Mouse (Mus musculus): ENCODE data around the gene Arid3a. TPM values are rescaled to one million over a fixed set of nuclear protein-coding genes. Genes with fewer than 3 reads are reported as not detected.

Arid3a gene
- polyA plus RNA-seq, 1 experiment: 12.5 TPM

GRCm38 (mm10) chr10:79969124-79969568 is 42.3 kb downstream of the Arid3a start:
- TF ChIP-seq POLR2A (IDR thresholded peaks at IDR 0.05; ENCODE audit: control insufficient read depth, extremely low read depth, insufficient read depth, low read length, poor library complexity) (no peak), CTCF (IDR thresholded peaks at IDR 0.05; ENCODE audit: borderline replicate concordance, control insufficient read depth, extremely low read depth, insufficient read depth, low read length, poor library complexity) (no peak)
- 75% methylated on average over 3 of the region's 3 CpGs for WGBS
- no peaks in the 10 kb centered on the region for H3K4me1 ChIP-seq (replicated peaks; ENCODE audit: control insufficient read depth, insufficient read depth, low read length)
- H3K36me3 ChIP-seq (ENCODE audit: control insufficient read depth, insufficient read depth, low read length): peaks cover 5% of the 10 kb centered on the region; the same call in 1 of the 2 replicates
- H3K4me3 ChIP-seq (ENCODE audit: control insufficient read depth, insufficient read depth, low read length): no peak overlapping the region
- DNase-seq: no peak
- peaks cover 8% of the 10 kb centered on the region; the same call in 1 of the 2 replicates for H3K27me3 ChIP-seq (ENCODE audit: control insufficient read depth, insufficient read depth, low read length)
- no peak overlapping the region for H3K27ac ChIP-seq (ENCODE audit: control insufficient read depth, insufficient read depth, low read length)

GRCm38 (mm10) chr10:79970415-79971182 is 43.8 kb downstream of the Arid3a start, which contains the start of gene Grin3b:
Grin3b (plus strand) TSS chr10:79970715.
- Histone ChIP-seq H3K4me1 (replicated peaks; ENCODE audit: control insufficient read depth, insufficient read depth, low read length) (no peaks in the 10 kb centered on the region), H3K27me3 (ENCODE audit: control insufficient read depth, insufficient read depth, low read length) (peaks cover 8% of the 10 kb centered on the region; the same call in 1 of the 2 replicates), H3K36me3 (ENCODE audit: control insufficient read depth, insufficient read depth, low read length) (0 out of 2 replicates have a peak, but pooled peaks cover 6% of the 10 kb centered on the region), H3K4me3 (ENCODE audit: control insufficient read depth, insufficient read depth, low read length) (no peak within 1 kb of the TSS), H3K27ac (ENCODE audit: control insufficient read depth, insufficient read depth, low read length) (no peak within 1 kb of the TSS)
- DNase-seq: no peak
- WGBS: 10% methylated on average over 47 of the region's 47 CpGs
- TF ChIP-seq POLR2A (IDR thresholded peaks at IDR 0.05; ENCODE audit: control insufficient read depth, extremely low read depth, insufficient read depth, low read length, poor library complexity) (no peak), CTCF (IDR thresholded peaks at IDR 0.05; ENCODE audit: borderline replicate concordance, control insufficient read depth, extremely low read depth, insufficient read depth, low read length, poor library complexity) (no peak)

GRCm38 (mm10) chr10:79971183-79971497 is 44.3 kb downstream of the Arid3a start:
- Histone ChIP-seq H3K4me1 (replicated peaks; ENCODE audit: control insufficient read depth, insufficient read depth, low read length) (no peaks in the 10 kb centered on the region), H3K4me3 (ENCODE audit: control insufficient read depth, insufficient read depth, low read length) (no peak overlapping the region), H3K27ac (ENCODE audit: control insufficient read depth, insufficient read depth, low read length) (no peak overlapping the region), H3K36me3 (ENCODE audit: control insufficient read depth, insufficient read depth, low read length) (0 out of 2 replicates have a peak, but pooled peaks cover 8% of the 10 kb centered on the region), H3K27me3 (ENCODE audit: control insufficient read depth, insufficient read depth, low read length) (peaks cover 8% of the 10 kb centered on the region; the same call in 1 of the 2 replicates)
- no peak for TF ChIP-seq POLR2A (IDR thresholded peaks at IDR 0.05; ENCODE audit: control insufficient read depth, extremely low read depth, insufficient read depth, low read length, poor library complexity)
- TF ChIP-seq CTCF (IDR thresholded peaks at IDR 0.05; ENCODE audit: borderline replicate concordance, control insufficient read depth, extremely low read depth, insufficient read depth, low read length, poor library complexity): no peak
- WGBS: 15% methylated on average over 21 of the region's 21 CpGs
- no peak for DNase-seq

GRCm38 (mm10) chr10:79972831-79973230 is 46.0 kb downstream of the Arid3a start:
- H3K36me3 ChIP-seq (ENCODE audit: control insufficient read depth, insufficient read depth, low read length): peaks cover 21% of the 10 kb centered on the region
- 79% methylated on average over 14 of the region's 14 CpGs for WGBS
- DNase-seq: no peak

GRCm38 (mm10) chr10:79974087-79974486 is 47.2 kb downstream of the Arid3a start:
- H3K4me3 ChIP-seq (ENCODE audit: control insufficient read depth, insufficient read depth, low read length): no peak overlapping the region
- H3K27me3 ChIP-seq (ENCODE audit: control insufficient read depth, insufficient read depth, low read length): peaks cover 8% of the 10 kb centered on the region; the same call in 1 of the 2 replicates
- H3K27ac ChIP-seq (ENCODE audit: control insufficient read depth, insufficient read depth, low read length): no peak overlapping the region
- 94% methylated on average over 21 of the region's 21 CpGs for WGBS
- no peak for DNase-seq
- H3K36me3 ChIP-seq (ENCODE audit: control insufficient read depth, insufficient read depth, low read length): peaks cover 28% of the 10 kb centered on the region
- no peaks in the 10 kb centered on the region for H3K4me1 ChIP-seq (replicated peaks; ENCODE audit: control insufficient read depth, insufficient read depth, low read length)
- no peak for TF ChIP-seq POLR2A (IDR thresholded peaks at IDR 0.05; ENCODE audit: control insufficient read depth, extremely low read depth, insufficient read depth, low read length, poor library complexity)
- TF ChIP-seq CTCF (IDR thresholded peaks at IDR 0.05; ENCODE audit: borderline replicate concordance, control insufficient read depth, extremely low read depth, insufficient read depth, low read length, poor library complexity): no peak

More at GRCm38 (mm10) chr10:79972831-79973230, 46.0 kb downstream of the Arid3a start:
- no peak overlapping the region for H3K4me3 ChIP-seq (ENCODE audit: control insufficient read depth, insufficient read depth, low read length)
- no peaks in the 10 kb centered on the region for H3K4me1 ChIP-seq (replicated peaks; ENCODE audit: control insufficient read depth, insufficient read depth, low read length)
- peaks cover 8% of the 10 kb centered on the region; the same call in 1 of the 2 replicates for H3K27me3 ChIP-seq (ENCODE audit: control insufficient read depth, insufficient read depth, low read length)
- TF ChIP-seq POLR2A (IDR thresholded peaks at IDR 0.05; ENCODE audit: control insufficient read depth, extremely low read depth, insufficient read depth, low read length, poor library complexity) (no peak), CTCF (IDR thresholded peaks at IDR 0.05; ENCODE audit: borderline replicate concordance, control insufficient read depth, extremely low read depth, insufficient read depth, low read length, poor library complexity) (no peak)
- no peak overlapping the region for H3K27ac ChIP-seq (ENCODE audit: control insufficient read depth, insufficient read depth, low read length)

GRCm38 (mm10) chr10:79974668-79975067 is 47.8 kb downstream of the Arid3a start:
- WGBS: 74% methylated on average over 8 of the region's 8 CpGs
- no peak overlapping the region for H3K4me3 ChIP-seq (ENCODE audit: control insufficient read depth, insufficient read depth, low read length)

More at GRCm38 (mm10) chr10:79974668-79975067, 47.8 kb downstream of the Arid3a start:
- Histone ChIP-seq H3K4me1 (replicated peaks; ENCODE audit: control insufficient read depth, insufficient read depth, low read length) (no peaks in the 10 kb centered on the region), H3K27ac (ENCODE audit: control insufficient read depth, insufficient read depth, low read length) (no peak overlapping the region), H3K27me3 (ENCODE audit: control insufficient read depth, insufficient read depth, low read length) (peaks cover 8% of the 10 kb centered on the region; the same call in 1 of the 2 replicates), H3K36me3 (ENCODE audit: control insufficient read depth, insufficient read depth, low read length) (peaks cover 28% of the 10 kb centered on the region)
- TF ChIP-seq POLR2A (IDR thresholded peaks at IDR 0.05; ENCODE audit: control insufficient read depth, extremely low read depth, insufficient read depth, low read length, poor library complexity): no peak
- no peak for TF ChIP-seq CTCF (IDR thresholded peaks at IDR 0.05; ENCODE audit: borderline replicate concordance, control insufficient read depth, extremely low read depth, insufficient read depth, low read length, poor library complexity)
- no peak for DNase-seq
